Comparison of ENCODE assay signal across 9 mouse cellular contexts in the genomic region with DNA sequence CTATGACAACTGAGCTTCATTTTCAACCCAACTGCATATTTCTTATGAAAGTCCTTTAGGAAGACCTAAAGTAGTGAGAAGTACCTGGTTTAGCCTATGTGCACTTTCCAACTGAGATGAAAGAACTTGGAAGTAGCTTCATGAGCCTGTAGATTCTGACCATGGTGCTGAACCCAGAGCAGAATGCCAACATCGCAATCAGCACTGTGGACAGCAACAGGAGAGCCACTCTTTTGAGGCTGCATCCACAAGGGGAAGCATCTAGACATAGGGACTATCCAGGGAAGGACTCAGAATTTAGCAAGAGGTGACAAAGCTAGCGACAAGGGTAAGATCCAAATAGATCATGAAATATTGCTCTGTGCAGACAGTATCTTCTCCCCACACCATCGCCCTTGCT. TPM values are rescaled to one million over a fixed set of nuclear protein-coding genes. Genes with fewer than 3 reads are reported as not detected.
DNase-seq lines count a peak whose midpoint lies in the region; ATAC-seq and TF ChIP-seq lines count a peak whose summit lies in the region.
"Had no signal": no experiment of that assay in that cellular context is flagged by ENCODE, and none has a peak within 500 bp of the region (broad histone marks: within the 10 kb centered on the region; RNA-seq: fewer than 3 reads in every experiment).

No protein-coding gene starts in this region.

- intact Hi-C loops in heart, postnatal 14 days (cut with DNase I), result no loop called here

- no peaks in the 10 kb centered on the region for H3K27me3 ChIP-seq in lung, embryonic 14.5 days (ENCODE audit: insufficient read depth, low read length)
- H3K27me3 ChIP-seq in midbrain, postnatal 0 days (ENCODE audit: insufficient read depth, low read length), result no peaks in the 10 kb centered on the region

- H3K4me3 ChIP-seq in lung, embryonic 14.5 days (ENCODE audit: low read depth, low read length), result no peak overlapping the region
- no peak overlapping the region for H3K4me3 ChIP-seq in midbrain, postnatal 0 days (ENCODE audit: low read depth, low read length)

- no peaks in the 10 kb centered on the region for H3K36me3 ChIP-seq in lung, embryonic 14.5 days (ENCODE audit: insufficient read depth)
- no peaks in the 10 kb centered on the region for H3K36me3 ChIP-seq in midbrain, postnatal 0 days (ENCODE audit: insufficient read depth, low read length)

- ATAC-seq in lung, embryonic 14.5 days (ENCODE audit: insufficient read depth), result no peak
- ATAC-seq in midbrain, postnatal 0 days (ENCODE audit: low FRiP score), result no peak

- no peak overlapping the region for H3K4me2 ChIP-seq in lung, embryonic 14.5 days
- no peak overlapping the region for H3K4me2 ChIP-seq in midbrain, postnatal 0 days (ENCODE audit: low read depth, low read length, poor library complexity, severe bottlenecking)

- TF ChIP-seq CTCF in lung, embryonic 14.5 days (IDR thresholded peaks at IDR 0.05; ENCODE audit: low read depth), result no peak
- TF ChIP-seq CTCF in midbrain, postnatal 0 days (IDR thresholded peaks at IDR 0.05), result no peak

- no peaks in the 10 kb centered on the region for H3K9me3 ChIP-seq in lung, embryonic 14.5 days (ENCODE audit: low read depth, low read length)
- H3K9me3 ChIP-seq in midbrain, postnatal 0 days (ENCODE audit: low read length), result no peaks in the 10 kb centered on the region

- peak; percentile 83 for DNase-seq in lung, embryonic 14.5 days
- no peak for DNase-seq in lung, postnatal 25 days (ENCODE audit: low spot score)
- peak; percentile 58 for DNase-seq in adrenal gland, adult 2 months
- DNase-seq in heart, postnatal 14 days, result peak; percentile 64 to 80
- peak; percentile 35 for DNase-seq in ovary, adult 18-20 months (ENCODE audit: low spot score)
- DNase-seq in cerebellum, adult 9-10 months, result no peak
- no peak for DNase-seq in midbrain, postnatal 0 days (ENCODE audit: low spot score)
- DNase-seq in right cerebral cortex, postnatal 25 days, result no peak

- no peaks in the 10 kb centered on the region for H3K4me1 ChIP-seq in lung, embryonic 14.5 days (ENCODE audit: insufficient read depth)
- no peaks in the 10 kb centered on the region for H3K4me1 ChIP-seq in midbrain, postnatal 0 days (ENCODE audit: insufficient read depth, low read length)

- H3K9ac ChIP-seq in lung, embryonic 14.5 days, result no peak overlapping the region
- H3K9ac ChIP-seq in midbrain, postnatal 0 days (replicated peaks; ENCODE audit: low read length, poor library complexity, severe bottlenecking), result no peak overlapping the region

- H3K27ac ChIP-seq in lung, embryonic 14.5 days (ENCODE audit: low read depth), result no peak overlapping the region
- H3K27ac ChIP-seq in midbrain, postnatal 0 days (ENCODE audit: low read depth, low read length), result no peak overlapping the region

- 39% methylated on average over 3 of the region's 3 CpGs for WGBS in lung, embryonic 14.5 days
- WGBS in midbrain, postnatal 0 days, result 48% methylated on average over 3 of the region's 3 CpGs

RNA-seq across cellular contexts. Expression of gene Cdc42ep5, which starts 13.8 kb away (rescaled TPM):
- polyA plus RNA-seq in lung, embryonic 14.5 days (2014; fragmentation: Nextera tagmentation; extraction: Ambion mirVana), result 33.3 and 37.5 TPM in 2 replicates
- total RNA-seq in adrenal gland, adult 2 months (2021), result 10 to 100 TPM; 26.1 to 36.9 TPM
- 108 and 143 TPM in 2 replicates for polyA plus RNA-seq in adrenal gland, adult 2 months (2012; rRNA removed)
- total RNA-seq in heart, postnatal 14 days (2021), result 10 to 100 TPM in 1 of 2 experiments, 1 to 10 TPM in 1; 9.0 to 10.2 TPM
- total RNA-seq in midbrain, postnatal 0 days (2014; rRNA removed), result 6.6 and 9.7 TPM in 2 replicates
- polyA plus RNA-seq in midbrain, postnatal 0 days (2015; fragmentation: Nextera tagmentation; extraction: Ambion mirVana), result 8.3 and 8.5 TPM in 2 replicates
- total RNA-seq: hematopoietic stem cell, adult 5-6 weeks had no signal

RNA-seq across cellular contexts. Expression of gene Leng9, which starts 28.3 kb away (rescaled TPM):
- 2.3 and 2.6 TPM in 2 replicates for polyA plus RNA-seq in lung, embryonic 14.5 days (2014; fragmentation: Nextera tagmentation; extraction: Ambion mirVana)
- 1 to 10 TPM; 8.7 to 9.6 TPM for total RNA-seq in adrenal gland, adult 2 months (2021)
- polyA plus RNA-seq in adrenal gland, adult 2 months (2012; rRNA removed), result 13.4 and 14.8 TPM in 2 replicates
- total RNA-seq in heart, postnatal 14 days (2021), result 1 to 10 TPM; 2.7 to 3.4 TPM
- total RNA-seq in midbrain, postnatal 0 days (2014; rRNA removed), result 3.3 and 4.9 TPM in 2 replicates
- polyA plus RNA-seq in midbrain, postnatal 0 days (2015; fragmentation: Nextera tagmentation; extraction: Ambion mirVana), result 4.7 and 5.3 TPM in 2 replicates

RNA-seq across cellular contexts. Expression of gene Leng8, which starts 41.6 kb away (rescaled TPM):
- polyA plus RNA-seq in lung, embryonic 14.5 days (2014; fragmentation: Nextera tagmentation; extraction: Ambion mirVana), result 44.6 and 51.2 TPM in 2 replicates
- total RNA-seq in adrenal gland, adult 2 months (2021), result 100 to 1,000 TPM in 1 of 2 experiments, 10 to 100 TPM in 1; 80.7 to 112 TPM
- polyA plus RNA-seq in adrenal gland, adult 2 months (2012; rRNA removed), result 446 and 516 TPM in 2 replicates
- 10 to 100 TPM; 47.6 to 64.6 TPM for total RNA-seq in heart, postnatal 14 days (2021)
- total RNA-seq in midbrain, postnatal 0 days (2014; rRNA removed), result 176 and 253 TPM in 2 replicates
- polyA plus RNA-seq in midbrain, postnatal 0 days (2015; fragmentation: Nextera tagmentation; extraction: Ambion mirVana), result 52.7 and 64.1 TPM in 2 replicates

RNA-seq across cellular contexts. Expression of gene Lilra5, which starts 59.1 kb away (rescaled TPM):
- polyA plus RNA-seq in lung, embryonic 14.5 days (2014; fragmentation: Nextera tagmentation; extraction: Ambion mirVana), result not detected in 2 replicates
- total RNA-seq in adrenal gland, adult 2 months (2021), result 1 to 10 TPM; 3.0 to 4.7 TPM
- 0.39 and 0.49 TPM in 2 replicates for polyA plus RNA-seq in adrenal gland, adult 2 months (2012; rRNA removed)
- under 1 TPM; 0.66 to 0.98 TPM for total RNA-seq in heart, postnatal 14 days (2021)
- total RNA-seq in midbrain, postnatal 0 days (2014; rRNA removed), result 0.09 TPM in 1 of 2 replicates, not detected in the other
- 0.12 TPM in 1 of 2 replicates, not detected in the other for polyA plus RNA-seq in midbrain, postnatal 0 days (2015; fragmentation: Nextera tagmentation; extraction: Ambion mirVana)
- total RNA-seq: hematopoietic stem cell, adult 5-6 weeks had no signal

RNA-seq across cellular contexts. Expression of gene Ttyh1, which starts 59.2 kb away (rescaled TPM):
- polyA plus RNA-seq in lung, embryonic 14.5 days (2014; fragmentation: Nextera tagmentation; extraction: Ambion mirVana), result 2.1 and 2.6 TPM in 2 replicates
- 1 to 10 TPM; 1.5 to 3.4 TPM for total RNA-seq in adrenal gland, adult 2 months (2021)
- polyA plus RNA-seq in adrenal gland, adult 2 months (2012; rRNA removed), result 13.3 and 24.3 TPM in 2 replicates
- 1 to 10 TPM; 1.9 to 2.0 TPM for total RNA-seq in heart, postnatal 14 days (2021)
- 433 and 742 TPM in 2 replicates for total RNA-seq in midbrain, postnatal 0 days (2014; rRNA removed)
- 186 and 226 TPM in 2 replicates for polyA plus RNA-seq in midbrain, postnatal 0 days (2015; fragmentation: Nextera tagmentation; extraction: Ambion mirVana)

Comparison
In these comparisons a context has a peak if more than half of its experiments do, and no peak if none do; other contexts are left out.
1. DNase-seq: peak in lung, embryonic 14.5 days (single experiment), adrenal gland, adult 2 months (single experiment), heart, postnatal 14 days (2 of 2) and ovary, adult 18-20 months (single experiment); none in lung, postnatal 25 days (single experiment), cerebellum, adult 9-10 months (single experiment), midbrain, postnatal 0 days (single experiment) and right cerebral cortex, postnatal 25 days (single experiment).